Mouse (Mus musculus) myocyte (in vitro differentiated cells): ENCODE results near the gene Atp6v1c2. TPM values are rescaled to one million over a fixed set of nuclear protein-coding genes. Genes with fewer than 3 reads are reported as not detected.

Source experiments
- H3K27me3 ChIP-seq: one replicate; pipeline ENCODE4 v1.6.1; 2011; ENCODE audit not compliant: control insufficient read depth, insufficient read depth, insufficient read length
- H3K36me3 ChIP-seq: one replicate; pipeline ENCODE4 v1.6.1; 2011; ENCODE audit not compliant: control insufficient read depth, insufficient read depth
- H3K4me2 ChIP-seq: one replicate; pipeline ENCODE4 v1.6.1; 2011; ENCODE audit warnings: low read depth, control low read depth
- H3K4me3 ChIP-seq: one replicate; pipeline ENCODE4 v1.5.1; 2011; ENCODE audit warnings: mild to moderate bottlenecking, control low read depth, moderate library complexity
- H3K79me2 ChIP-seq: one replicate; pipeline ENCODE4 v1.6.1; 2011; ENCODE audit not compliant: control insufficient read depth, insufficient read depth
- H3ac ChIP-seq: one replicate; pipeline ENCODE4 v1.6.1; 2011; ENCODE audit not compliant: control insufficient read depth, insufficient read length
- CEBPB ChIP-seq: IDR thresholded peaks from 2 replicates; pipeline ENCODE4 v1.6.1; 2011; ENCODE audit warnings: mild to moderate bottlenecking, moderate library complexity; ENCODE audit not compliant: poor library complexity, insufficient read depth, severe bottlenecking
- E2F4 ChIP-seq: IDR thresholded peaks from one replicate; pipeline ENCODE4 v1.6.1; 2011; ENCODE audit warnings: mild to moderate bottlenecking, control low read depth, moderate library complexity; ENCODE audit not compliant: insufficient read depth
- MAX ChIP-seq: IDR thresholded peaks from one replicate; pipeline ENCODE4 v1.6.1; 2011; ENCODE audit warnings: low read depth, mild to moderate bottlenecking, control low read depth
- MYOD1 ChIP-seq, 3 experiments: IDR thresholded peaks; one replicate each; pipeline ENCODE4 v1.6.1; 2011; ENCODE audit warnings: control low read depth in 2 of 3, low read depth in 2 of 3, mild to moderate bottlenecking in 2 of 3, moderate library complexity in 1 of 3; ENCODE audit not compliant: insufficient read length in 2 of 3, control insufficient read depth in 1 of 3
- MYOG ChIP-seq, 3 experiments: IDR thresholded peaks; one replicate each; pipeline ENCODE4 v1.6.1; 2011; ENCODE audit warnings: control low read depth in 2 of 3, low read depth in 2 of 3, mild to moderate bottlenecking in 2 of 3; ENCODE audit not compliant: insufficient read length in 2 of 3, control insufficient read depth in 1 of 3, insufficient read depth in 1 of 3
- POLR2A ChIP-seq: IDR thresholded peaks from one replicate; pipeline ENCODE4 v1.6.1; 2011; ENCODE audit warnings: low read depth, mild to moderate bottlenecking, control low read depth, moderate library complexity; ENCODE audit not compliant: insufficient read length
- POLR2AphosphoS2 ChIP-seq: IDR thresholded peaks from one replicate; pipeline ENCODE4 v1.6.1; 2011; ENCODE audit warnings: low read depth, control low read depth; ENCODE audit not compliant: insufficient read length
- REST ChIP-seq: IDR thresholded peaks from one replicate; pipeline ENCODE4 v1.6.1; 2011; ENCODE audit warnings: mild to moderate bottlenecking, control low read depth, moderate library complexity; ENCODE audit not compliant: insufficient read depth, insufficient read length
- SRF ChIP-seq: IDR thresholded peaks from one replicate; pipeline ENCODE4 v1.6.1; 2011; ENCODE audit warnings: low read depth; ENCODE audit not compliant: control insufficient read depth, insufficient read length
- TCF12 ChIP-seq: IDR thresholded peaks from one replicate; pipeline ENCODE4 v1.6.1; 2011; ENCODE audit warnings: mild to moderate bottlenecking, control low read depth; ENCODE audit not compliant: poor library complexity, insufficient read depth, severe bottlenecking
- TCF3 ChIP-seq: IDR thresholded peaks from one replicate; pipeline ENCODE4 v1.6.1; 2011; ENCODE audit warnings: low read depth, control low read depth; ENCODE audit not compliant: insufficient read length
- USF1 ChIP-seq: IDR thresholded peaks from one replicate; pipeline ENCODE4 v1.6.1; 2011; ENCODE audit warnings: low read depth, mild to moderate bottlenecking, control low read depth, moderate library complexity
- polyA plus RNA-seq: library from polyadenylated mRNA; unstranded; fragments of >200 nt; fragmentation: generic; extraction: Trizol; gene quantifications from one replicate; pipeline ENCODE4 v1.2.1, GENCODE M21; 2012; ENCODE audit warnings: missing spikeins

Atp6v1c2 gene
- polyA plus RNA-seq, 1 experiment = 7.2 TPM

DNA sequence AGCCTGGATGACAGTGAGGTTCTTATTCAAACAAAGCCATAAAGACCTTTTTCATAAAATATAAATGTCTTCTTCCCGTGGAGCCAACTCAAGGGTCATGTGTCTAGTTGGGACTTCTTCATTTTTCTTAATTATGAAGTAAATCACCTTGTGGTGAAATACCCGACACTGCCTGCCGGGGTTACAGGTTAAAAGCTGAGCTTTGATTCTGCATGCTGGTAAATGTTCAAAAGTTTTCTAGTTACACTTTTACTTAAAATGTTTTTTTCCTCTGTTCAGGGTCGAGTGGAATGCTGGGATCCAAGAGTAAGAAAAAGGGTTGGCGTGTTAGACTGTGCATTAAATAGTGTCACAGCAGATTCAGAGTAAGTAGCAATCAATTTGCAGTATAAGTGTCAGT lies 33.2 kb upstream of the Atp6v1c2 start:
- Histone ChIP-seq H3K27me3 (no peaks in the 10 kb centered on the region), H3ac (no peak overlapping the region), H3K36me3 (peaks cover 51% of the 10 kb centered on the region), H3K4me2 (no peak overlapping the region), H3K4me3 (no peak overlapping the region), H3K79me2 (no peaks in the 10 kb centered on the region)
- TF ChIP-seq MYOG (IDR thresholded peaks at IDR 0.05; ENCODE audit: control insufficient read depth in 1 of 3, insufficient read depth in 1 of 3, insufficient read length in 2 of 3, low read depth in 2 of 3) (no peak), USF1 (no peak), POLR2A (no peak), MAX (no peak), CEBPB (no peak)

DNA sequence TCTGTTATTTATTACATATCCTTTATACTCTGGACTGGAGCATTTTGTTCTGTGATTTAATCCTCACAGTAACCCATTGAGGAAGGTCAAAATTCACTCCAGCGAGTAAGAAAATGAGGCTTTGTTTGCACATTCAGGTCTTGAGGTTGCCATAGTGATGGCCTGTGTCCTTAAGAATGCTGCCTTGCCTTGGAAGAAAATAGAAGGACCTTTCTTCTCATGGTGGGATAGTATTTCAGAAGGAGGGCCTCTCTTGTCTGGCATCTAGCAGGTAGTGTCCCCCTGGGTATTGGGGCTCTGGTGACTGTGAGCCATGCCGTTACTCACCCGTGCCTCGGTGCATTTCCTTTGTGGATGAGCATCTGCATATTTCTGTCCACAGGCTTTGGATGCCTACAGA lies 31.5 kb upstream of the Atp6v1c2 start:
- Histone ChIP-seq H3ac (no peak overlapping the region), H3K79me2 (no peaks in the 10 kb centered on the region), H3K27me3 (no peaks in the 10 kb centered on the region), H3K4me2 (no peak overlapping the region), H3K4me3 (no peak overlapping the region), H3K36me3 (peaks cover 58% of the 10 kb centered on the region)
- TF ChIP-seq USF1 (no peak), CEBPB (no peak), TCF12 (no peak), POLR2A (no peak), E2F4 (no peak), MYOD1 (IDR thresholded peaks at IDR 0.05; ENCODE audit: control insufficient read depth in 1 of 3, insufficient read length in 2 of 3, low read depth in 2 of 3) (no peak), MYOG (IDR thresholded peaks at IDR 0.05; ENCODE audit: control insufficient read depth in 1 of 3, insufficient read depth in 1 of 3, insufficient read length in 2 of 3, low read depth in 2 of 3) (no peak)

DNA sequence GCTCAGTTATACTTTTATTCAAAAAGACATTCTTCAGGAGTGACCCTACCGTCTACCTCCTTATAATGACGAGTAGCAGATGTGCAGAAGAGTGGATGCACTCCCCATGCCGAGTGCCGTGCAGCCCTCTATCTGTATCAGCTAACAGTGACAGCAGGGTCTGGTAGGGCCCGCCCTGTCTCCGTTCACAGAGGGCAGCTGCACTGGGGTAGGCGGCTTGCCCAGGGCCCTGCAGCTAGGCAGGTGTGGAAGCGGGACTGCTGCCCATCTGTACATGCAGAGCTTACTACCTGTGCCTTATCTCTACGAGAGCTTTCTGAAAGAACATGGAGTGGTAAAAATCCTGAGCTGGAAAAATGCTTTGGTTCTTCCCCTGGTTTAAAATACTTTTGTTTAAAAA lies 30.9 kb upstream of the Atp6v1c2 start:
- H3K36me3 ChIP-seq = peaks cover 58% of the 10 kb centered on the region
- no peak overlapping the region for H3K4me3 ChIP-seq
- H3K79me2 ChIP-seq = no peaks in the 10 kb centered on the region
- H3K27me3 ChIP-seq = no peaks in the 10 kb centered on the region
- no peak overlapping the region for H3ac ChIP-seq
- TF ChIP-seq MYOD1 (IDR thresholded peaks at IDR 0.05; ENCODE audit: control insufficient read depth in 1 of 3, insufficient read length in 2 of 3, low read depth in 2 of 3) (no peak), E2F4 (no peak), CEBPB (no peak), TCF12 (no peak), MAX (no peak), MYOG (IDR thresholded peaks at IDR 0.05; ENCODE audit: control insufficient read depth in 1 of 3, insufficient read depth in 1 of 3, insufficient read length in 2 of 3, low read depth in 2 of 3) (no peak), TCF3 (no peak), POLR2AphosphoS2 (no peak), REST (no peak), SRF (no peak)
- H3K4me2 ChIP-seq = no peak overlapping the region

DNA sequence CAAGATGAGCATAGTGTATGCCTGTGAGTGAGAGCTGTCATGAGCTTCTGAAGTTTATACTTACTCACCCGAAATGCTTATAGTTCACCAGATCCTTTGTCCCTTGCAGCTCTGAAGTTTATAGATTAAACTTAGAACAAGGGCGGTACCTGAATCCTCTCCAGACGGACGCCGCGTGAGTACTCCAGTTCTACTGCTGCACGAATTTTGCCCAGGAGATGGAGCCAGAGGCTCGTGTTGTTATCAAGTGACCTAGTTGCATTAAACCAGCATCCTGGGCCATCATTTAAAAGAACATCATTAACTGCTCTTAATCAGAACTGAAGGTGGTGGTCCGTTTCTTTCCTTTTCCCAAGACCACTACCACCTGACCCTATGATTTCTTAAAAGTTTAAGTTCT lies 29.8 kb upstream of the Atp6v1c2 start:
- Histone ChIP-seq H3K4me2 (no peak overlapping the region), H3K27me3 (no peaks in the 10 kb centered on the region), H3K4me3 (no peak overlapping the region), H3ac (no peak overlapping the region), H3K36me3 (peaks cover 54% of the 10 kb centered on the region), H3K79me2 (no peaks in the 10 kb centered on the region)
- TF ChIP-seq REST (no peak), MYOG (IDR thresholded peaks at IDR 0.05; ENCODE audit: control insufficient read depth in 1 of 3, insufficient read depth in 1 of 3, insufficient read length in 2 of 3, low read depth in 2 of 3) (no peak), MAX (no peak)

DNA sequence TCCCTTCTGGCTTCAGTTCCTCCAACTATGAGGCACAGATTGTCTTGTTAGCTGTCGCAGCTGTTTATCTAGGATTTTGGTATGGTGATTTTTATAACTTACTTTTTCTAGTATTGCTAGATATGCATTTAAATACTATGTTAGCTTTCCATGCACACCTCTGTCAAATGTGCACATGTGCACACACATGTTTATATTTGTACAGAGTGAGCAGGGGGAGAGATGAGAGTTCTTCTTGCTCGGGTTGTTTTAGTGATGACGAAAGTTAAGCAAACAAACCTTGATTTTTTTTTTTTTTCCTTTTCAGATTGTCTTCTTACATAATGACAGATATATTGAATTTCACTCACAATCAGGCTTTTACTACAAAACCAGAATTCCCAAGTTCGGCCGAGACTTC lies 28.6 kb upstream of the Atp6v1c2 start:
- H3ac ChIP-seq = no peak overlapping the region
- no peak overlapping the region for H3K4me2 ChIP-seq
- peaks cover 47% of the 10 kb centered on the region for H3K36me3 ChIP-seq
- H3K79me2 ChIP-seq = no peaks in the 10 kb centered on the region
- no peak overlapping the region for H3K4me3 ChIP-seq
- no peaks in the 10 kb centered on the region for H3K27me3 ChIP-seq
- TF ChIP-seq SRF = no peak
- TF ChIP-seq MYOG (IDR thresholded peaks at IDR 0.05; ENCODE audit: control insufficient read depth in 1 of 3, insufficient read depth in 1 of 3, insufficient read length in 2 of 3, low read depth in 2 of 3) = no peak
- no peak for TF ChIP-seq TCF12

DNA sequence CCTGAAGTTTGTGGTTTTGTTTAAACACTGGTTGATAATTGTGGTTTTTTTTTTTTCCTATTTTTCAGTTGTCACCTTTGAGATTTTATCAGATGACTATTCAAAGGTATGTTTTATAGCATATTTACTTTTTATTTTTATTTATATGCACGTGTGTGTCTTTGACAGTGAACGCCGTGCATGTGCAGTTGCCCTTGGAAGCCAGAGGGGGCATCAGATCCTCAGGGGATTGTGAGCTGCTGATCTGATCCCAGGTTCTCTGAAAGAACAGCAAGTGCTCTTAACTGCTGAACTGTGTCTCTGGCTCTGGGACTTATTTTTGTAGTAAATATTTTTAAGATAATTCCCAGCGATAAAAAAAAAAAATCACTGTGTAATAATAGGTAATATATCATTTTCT lies 27.7 kb upstream of the Atp6v1c2 start:
- no peak overlapping the region for H3ac ChIP-seq
- H3K4me2 ChIP-seq = no peak overlapping the region
- H3K36me3 ChIP-seq = peaks cover 40% of the 10 kb centered on the region
- H3K79me2 ChIP-seq = no peaks in the 10 kb centered on the region
- TF ChIP-seq TCF12 (no peak), E2F4 (no peak), REST (no peak), CEBPB (no peak), POLR2AphosphoS2 (no peak), POLR2A (no peak), USF1 (no peak), TCF3 (no peak), SRF (no peak), MAX (no peak), MYOD1 (IDR thresholded peaks at IDR 0.05; ENCODE audit: control insufficient read depth in 1 of 3, insufficient read length in 2 of 3, low read depth in 2 of 3) (no peak), MYOG (IDR thresholded peaks at IDR 0.05; ENCODE audit: control insufficient read depth in 1 of 3, insufficient read depth in 1 of 3, insufficient read length in 2 of 3, low read depth in 2 of 3) (no peak)
- no peaks in the 10 kb centered on the region for H3K27me3 ChIP-seq
- H3K4me3 ChIP-seq = no peak overlapping the region
